ENCODE assay signal across 31 mouse cellular contexts in genomic region chr10:117705806-117706205, GRCm38 (mm10).
"Had no signal": no experiment of that assay in that cellular context is flagged by ENCODE, and none has a peak within 500 bp of the region (broad histone marks: within the 10 kb centered on the region; RNA-seq: fewer than 3 reads in every experiment).

No protein-coding gene starts in this region.

- DNase-seq: left cerebral cortex, postnatal 4 days; liver; liver, embryonic 13.5 days; liver, postnatal 0 days; lung, adult 18-20 months; lung, adult 2 months; lung, embryonic 14.5 days; lung, postnatal 10 days; lung, postnatal 14 days; lung, postnatal 36 days; lung, postnatal 4 days; midbrain, embryonic 14.5 days had no signal

- H3K27ac ChIP-seq: left cerebral cortex, adult 2 months; limb, embryonic 10.5 days; limb, embryonic 12.5 days; limb, embryonic 13.5 days; limb, embryonic 15.5 days; liver, embryonic 12.5 days; liver, embryonic 13.5 days; liver, embryonic 14.5 days; liver, embryonic 15.5 days; lung, embryonic 15.5 days; macrophage; midbrain, embryonic 10.5 days; midbrain, embryonic 12.5 days; midbrain, embryonic 15.5 days; neural tube, embryonic 12.5 days had no signal

- H3K4me2 ChIP-seq: limb, embryonic 12.5 days; limb, embryonic 13.5 days; limb, embryonic 15.5 days; liver, embryonic 11.5 days; liver, embryonic 12.5 days; liver, embryonic 13.5 days; liver, embryonic 15.5 days; lung, embryonic 14.5 days; lung, embryonic 15.5 days; midbrain, embryonic 11.5 days; midbrain, embryonic 12.5 days; midbrain, embryonic 15.5 days; neural tube, embryonic 12.5 days had no signal

- H3K9me3 ChIP-seq: limb, embryonic 10.5 days; limb, embryonic 12.5 days; limb, embryonic 13.5 days; limb, embryonic 15.5 days; liver, embryonic 12.5 days; liver, embryonic 13.5 days; liver, embryonic 15.5 days; lung, embryonic 15.5 days; midbrain, embryonic 10.5 days; midbrain, embryonic 12.5 days; midbrain, embryonic 15.5 days; neural tube, embryonic 12.5 days had no signal

- H3K27me3 ChIP-seq: limb, embryonic 12.5 days; limb, embryonic 13.5 days; limb, embryonic 15.5 days; liver, embryonic 12.5 days; liver, embryonic 13.5 days; liver, embryonic 15.5 days; lung, embryonic 15.5 days; midbrain, embryonic 12.5 days; midbrain, embryonic 15.5 days; neural tube, embryonic 12.5 days had no signal

- H3K4me3 ChIP-seq: left cerebral cortex, adult 2 months; limb, embryonic 10.5 days; limb, embryonic 12.5 days; limb, embryonic 13.5 days; limb, embryonic 15.5 days; liver, embryonic 12.5 days; liver, embryonic 13.5 days; liver, embryonic 15.5 days; lung, embryonic 15.5 days; midbrain, embryonic 10.5 days; midbrain, embryonic 12.5 days; midbrain, embryonic 15.5 days; myocyte; neural tube, embryonic 12.5 days had no signal

- H3K9ac ChIP-seq: limb, embryonic 12.5 days; limb, embryonic 13.5 days; limb, embryonic 15.5 days; liver, embryonic 12.5 days; liver, embryonic 13.5 days; liver, embryonic 14.5 days; liver, embryonic 15.5 days; liver, postnatal 0 days; lung, embryonic 14.5 days; lung, embryonic 15.5 days; midbrain, embryonic 12.5 days; midbrain, embryonic 15.5 days; neural tube, embryonic 12.5 days had no signal

- ATAC-seq: liver, embryonic 12.5 days; liver, postnatal 0 days; lung, postnatal 0 days; midbrain, embryonic 15.5 days; midbrain, embryonic 16.5 days had no signal
